Mouse (Mus musculus) mouse trophoblast stem cell (cell line): ENCODE results near the gene Rexo4.

ENCODE experiments used
- in situ Hi-C, 2 experiments: fragments of 300-500 bp; cut with MseI, MboI; formaldehyde crosslinking; loops; 2 replicates in 1 of 2; 3 replicates in 1 of 2; pipeline ENCODE4 v1.15.1; 2025

Rexo4 gene

DNA sequence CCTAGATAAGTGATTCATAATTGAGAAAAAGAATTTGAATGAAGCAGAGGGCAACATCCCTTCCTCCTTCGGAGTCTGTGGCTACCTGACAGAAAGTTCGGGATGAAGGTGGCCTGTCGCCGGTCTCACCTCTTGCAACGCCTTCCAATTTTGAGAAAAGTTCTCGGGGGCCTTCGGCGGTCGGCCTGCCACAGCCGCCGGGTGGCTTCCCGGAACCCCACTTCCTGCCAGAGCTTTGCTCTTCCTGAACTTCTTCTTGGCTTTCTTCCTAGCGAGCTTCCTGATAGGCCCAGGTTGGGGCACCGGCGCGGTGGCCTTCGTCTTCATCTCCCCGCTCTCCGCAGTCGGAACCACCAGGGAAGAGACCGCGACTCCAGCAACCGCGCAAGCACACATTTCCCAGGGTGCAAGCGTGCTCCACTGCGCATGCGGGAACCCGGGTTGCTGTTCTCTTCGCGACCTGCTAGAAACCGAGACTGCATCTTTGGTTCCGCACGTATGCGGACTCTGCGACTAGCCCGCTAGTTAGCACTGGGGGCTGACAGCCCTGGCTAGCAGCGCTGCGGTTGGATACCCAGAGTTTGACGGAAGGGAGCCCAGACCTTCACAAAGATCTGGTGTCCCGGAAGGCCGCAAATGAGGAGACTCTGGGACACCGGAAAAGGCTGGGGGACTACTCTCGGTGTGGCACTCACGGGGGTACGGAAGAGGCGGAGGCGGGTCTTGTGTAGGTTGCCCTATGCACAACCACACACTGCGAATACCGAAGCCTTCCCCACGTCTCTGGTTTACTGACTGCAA, at the start of gene Rexo4:
Rexo4 (minus strand) TSS at position 464 of the 801 bp plus-strand sequence.
- in situ Hi-C loops: no loop called here

DNA sequence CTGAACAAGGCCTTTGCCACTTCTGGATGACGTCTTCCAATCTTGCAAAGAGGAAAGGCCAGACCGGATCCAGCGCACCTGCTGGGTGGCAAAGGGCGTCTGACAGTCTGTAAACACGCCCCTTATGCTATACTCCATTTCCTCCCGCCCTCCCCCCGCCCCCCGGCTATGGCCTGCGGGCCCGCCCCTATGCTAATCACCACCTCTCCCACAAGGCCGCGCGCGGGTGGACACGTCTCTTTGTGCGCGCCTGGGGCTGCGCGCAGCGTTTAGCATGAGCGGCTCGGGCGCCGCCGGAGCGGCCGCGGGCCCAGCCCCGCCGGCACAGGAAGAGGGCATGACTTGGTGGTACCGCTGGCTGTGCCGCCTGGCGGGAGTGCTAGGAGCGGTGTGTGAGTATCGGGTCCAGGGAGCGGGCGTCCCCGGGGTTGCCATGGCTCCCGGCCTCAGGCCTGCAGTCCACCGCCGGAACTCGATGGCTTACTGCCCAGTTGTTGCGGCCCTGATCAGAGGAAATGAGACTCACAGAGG, 45.6 kb upstream of the Rexo4 start, which contains the start of gene Cacfd1:
Cacfd1 (plus strand) TSS at position 213 of the 531 bp plus-strand sequence.
- in situ Hi-C loops: no loop called here

GRCm38 (mm10) chr2:27007701-27008100, 43.5 kb upstream of the Rexo4 start:
- in situ Hi-C loops: no loop called here

DNA sequence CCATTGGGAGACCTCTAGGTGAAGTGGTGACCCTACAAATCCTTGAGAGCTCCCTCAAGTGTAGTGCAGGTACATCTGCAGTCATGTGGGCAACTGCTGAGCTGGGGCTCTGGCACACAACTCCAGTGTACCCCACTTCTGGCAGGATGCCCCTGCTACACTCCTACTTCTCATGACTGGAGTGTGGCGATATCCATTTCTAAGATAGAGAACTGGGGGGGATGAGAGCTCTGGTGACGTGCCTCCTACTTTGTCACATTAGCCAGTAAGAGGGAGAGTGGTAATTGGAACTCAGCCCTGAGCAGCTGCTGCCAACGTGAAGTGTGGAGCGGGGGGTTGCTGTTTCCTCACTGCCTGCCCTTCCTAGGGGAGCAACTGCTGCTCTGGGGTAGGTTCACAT, 42.1 kb upstream of the Rexo4 start:
- in situ Hi-C loops: no loop called here

- in situ Hi-C loops: no loop called here
Measured at GRCm38 (mm10) chr2:26997993-26998392, 33.8 kb upstream of the Rexo4 start.

DNA sequence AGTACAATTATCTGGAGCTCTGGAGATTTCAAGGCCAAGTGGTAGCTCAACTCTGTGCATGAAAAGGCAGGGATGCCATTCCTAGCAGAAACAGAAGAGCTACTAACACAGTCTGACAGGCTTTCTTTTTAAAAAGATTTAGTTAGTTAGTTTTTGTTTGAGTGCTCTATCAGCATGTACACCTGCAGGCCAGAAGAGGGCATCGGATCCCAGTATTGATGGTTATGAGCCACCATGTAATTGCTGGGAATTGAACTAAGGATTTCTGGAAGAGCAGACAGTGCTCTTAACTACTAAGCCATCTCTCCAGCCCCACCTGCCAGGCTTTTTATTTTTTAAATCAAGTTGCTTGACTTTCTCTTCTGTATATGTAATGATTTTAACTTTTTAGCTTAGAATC, 33.3 kb upstream of the Rexo4 start:
- in situ Hi-C loops: no loop called here

DNA sequence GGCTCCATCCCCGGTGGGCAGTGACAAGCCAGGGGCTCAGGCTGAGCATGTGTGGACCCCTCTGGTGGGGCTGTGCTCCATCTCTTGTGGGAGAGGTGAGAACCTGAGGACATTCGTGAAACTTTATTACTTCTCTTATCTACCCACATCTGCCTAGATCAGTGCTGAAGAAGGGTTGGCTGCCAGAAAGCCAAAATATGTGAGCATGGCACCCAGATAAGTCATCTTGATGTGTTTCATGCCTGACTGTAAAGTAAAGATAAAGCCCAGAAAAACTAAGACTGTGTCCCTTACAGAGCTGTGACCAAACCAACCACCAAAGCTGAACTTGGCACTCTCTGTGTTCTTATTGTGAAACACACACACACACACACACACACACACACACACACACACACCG, 29.8 kb upstream of the Rexo4 start:
- in situ Hi-C loops: no loop called here

GRCm38 (mm10) chr2:26984640-26985039, 20.5 kb upstream of the Rexo4 start:
- in situ Hi-C loops: no loop called here

DNA sequence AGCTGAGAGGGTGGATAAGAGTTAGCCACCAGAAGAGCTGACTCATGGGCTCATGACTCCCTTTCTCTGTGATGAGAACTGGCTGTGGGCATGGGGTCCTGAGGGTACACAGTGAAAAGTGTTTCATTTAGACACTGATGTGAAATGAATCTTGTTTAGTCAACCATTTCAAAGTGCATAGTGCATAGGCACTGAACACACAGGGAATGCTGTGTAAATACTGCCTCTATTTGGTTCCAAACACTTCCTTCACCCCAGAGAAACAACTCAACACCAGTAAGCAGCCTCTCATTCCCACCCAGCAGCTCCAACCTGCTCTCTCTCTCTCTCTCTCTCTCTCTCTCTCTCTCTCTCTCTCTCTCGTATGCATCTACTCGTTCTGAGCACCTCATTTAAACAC, 20.0 kb upstream of the Rexo4 start:
- in situ Hi-C loops: no loop called here

GRCm38 (mm10) chr2:26980361-26980760, 16.2 kb upstream of the Rexo4 start:
- in situ Hi-C loops: no loop called here

GRCm38 (mm10) chr2:26973960-26974359, 9.8 kb upstream of the Rexo4 start:
- in situ Hi-C loops: no loop called here

- in situ Hi-C loops: no loop called here
Measured at GRCm38 (mm10) chr2:26973116-26973515, 8.9 kb upstream of the Rexo4 start, which contains the start of gene Adamts13. Gene Adamts13 (plus strand): TSS chr2:26973416.

GRCm38 (mm10) chr2:26967262-26967661, 3.1 kb upstream of the Rexo4 start:
- in situ Hi-C loops: no loop called here

DNA sequence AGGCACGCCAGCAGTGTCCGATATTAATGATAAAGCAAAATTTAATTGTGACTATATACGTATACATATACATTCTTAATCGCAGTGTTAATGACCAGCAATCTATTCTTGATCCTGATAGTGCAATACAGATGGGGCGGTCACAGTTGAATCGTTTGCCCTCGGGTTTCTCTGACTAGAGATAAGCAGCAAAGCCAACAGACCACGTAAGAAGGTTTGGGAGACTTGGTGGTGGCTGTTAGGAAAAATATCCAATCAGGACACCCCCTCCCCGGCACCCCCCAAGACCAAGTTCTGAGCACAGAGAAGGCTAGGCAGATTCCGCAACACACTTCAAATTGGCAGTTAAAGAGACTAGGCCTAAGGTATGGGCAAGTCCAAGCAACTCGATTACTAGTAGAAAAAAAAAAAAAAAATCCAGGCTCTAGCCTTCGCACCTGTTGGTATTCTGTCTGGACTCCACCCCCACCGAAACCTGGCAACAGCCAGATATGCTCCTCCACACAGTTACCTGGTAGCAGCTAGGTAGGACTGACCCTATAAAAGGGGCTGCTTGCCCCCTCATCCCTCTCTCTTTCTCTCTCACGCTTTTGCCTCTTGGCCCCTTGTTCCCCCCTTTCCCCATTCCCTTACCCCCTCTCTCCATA, 661 bp upstream of the Rexo4 start:
- in situ Hi-C loops: no loop called here

DNA sequence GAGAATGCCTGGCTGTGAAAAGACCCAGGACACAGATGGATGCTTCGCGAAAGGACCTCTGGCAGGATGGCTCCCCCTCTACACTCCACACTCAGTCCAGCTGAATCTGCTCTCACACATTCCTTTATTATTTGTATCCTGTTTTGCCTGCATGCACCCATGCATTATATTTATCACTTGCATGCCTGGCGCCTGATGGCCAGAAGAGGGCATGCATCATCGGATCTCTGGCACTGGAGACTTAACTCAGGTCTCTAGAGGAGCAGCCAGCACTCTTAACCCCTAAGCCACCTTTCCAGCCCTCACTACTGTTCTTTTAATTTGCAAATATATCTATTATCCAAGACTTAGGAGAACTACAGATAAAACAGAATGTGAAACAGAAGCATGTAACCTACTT, 3.4 kb downstream of the Rexo4 start:
- in situ Hi-C loops: no loop called here

GRCm38 (mm10) chr2:26957488-26957859, 6.7 kb downstream of the Rexo4 start:
- in situ Hi-C loops: no loop called here

DNA sequence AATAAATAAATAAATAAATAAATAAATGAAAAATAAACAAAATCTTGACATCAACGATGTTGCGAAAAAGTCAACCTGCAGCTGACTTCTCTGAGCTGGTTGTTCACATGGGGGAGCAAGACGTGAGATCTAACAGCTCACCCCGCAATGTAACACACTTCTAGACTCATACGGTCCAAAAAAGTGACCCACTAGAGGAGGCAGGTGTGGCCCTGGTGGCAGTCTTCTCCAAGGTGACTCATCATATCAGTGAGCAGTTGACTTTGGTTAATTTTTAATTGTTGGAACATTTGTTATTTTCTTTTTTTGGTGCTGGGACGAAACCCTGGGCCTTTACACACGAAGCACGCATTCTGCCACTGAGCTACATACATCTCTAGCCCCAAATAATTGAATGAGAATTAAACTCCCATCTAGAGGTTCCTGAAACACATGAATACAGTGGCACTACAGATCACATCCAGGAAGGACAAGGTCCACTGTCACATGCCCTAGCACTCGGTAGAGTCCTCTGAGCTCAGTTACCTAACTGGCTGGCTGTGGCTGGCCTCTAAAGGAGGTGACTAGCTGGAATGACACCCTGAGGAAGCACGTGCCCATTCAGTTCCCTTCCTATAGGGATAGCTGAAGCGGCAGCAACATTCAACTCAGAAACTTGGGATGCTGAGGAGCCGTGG, 7.2 kb downstream of the Rexo4 start:
- in situ Hi-C loops: no loop called here

DNA sequence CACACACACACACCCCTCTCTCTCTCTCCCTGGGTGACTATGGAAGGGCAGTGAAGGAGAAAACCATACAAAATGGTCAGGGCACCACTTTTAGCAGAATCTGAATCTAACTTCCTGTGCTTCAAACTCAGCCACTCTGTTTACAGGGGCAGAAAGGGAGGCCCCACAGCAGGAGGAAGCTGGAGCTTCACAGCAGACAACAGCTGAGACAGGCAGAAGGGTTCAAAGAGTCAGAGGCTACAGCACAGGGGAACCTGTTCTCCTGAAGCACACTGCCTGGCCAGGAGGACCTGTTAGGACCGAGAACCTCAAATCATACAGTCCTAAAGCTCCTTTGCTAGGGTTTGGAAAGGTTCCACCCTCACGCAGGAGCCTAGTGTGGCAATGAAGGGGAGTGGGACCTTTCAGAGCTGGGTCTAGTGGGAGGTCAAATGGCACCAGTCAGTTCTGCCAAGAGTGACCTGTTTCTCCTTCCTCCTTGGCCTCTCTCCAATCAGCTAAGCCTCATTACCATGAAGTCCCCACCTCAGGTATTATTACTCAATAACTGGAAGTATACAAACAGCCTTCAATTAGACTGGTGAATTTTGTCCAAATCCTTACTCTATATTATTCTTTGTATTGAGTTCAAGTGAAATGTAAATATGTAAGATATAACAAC, 9.3 kb downstream of the Rexo4 start:
- in situ Hi-C loops: no loop called here

DNA sequence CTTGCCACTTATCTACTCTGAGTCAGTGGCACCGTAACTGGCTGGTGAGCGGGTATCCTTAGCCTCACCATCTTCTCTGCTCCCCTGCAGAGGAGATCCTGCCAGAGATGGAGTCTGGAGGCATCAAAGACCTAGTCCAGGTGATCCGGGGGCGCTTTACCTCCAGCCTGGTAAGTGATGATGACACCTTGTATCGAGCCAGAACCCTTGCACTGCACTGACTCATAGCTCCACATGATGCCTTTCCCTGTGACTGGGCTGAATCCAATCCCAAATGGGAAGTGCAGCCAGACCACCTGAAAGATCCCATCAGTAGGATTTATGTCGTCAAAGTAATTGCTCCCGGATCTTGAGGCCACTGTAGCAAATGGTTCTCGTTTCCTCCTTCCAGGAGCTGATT, 11.3 kb downstream of the Rexo4 start:
- in situ Hi-C loops: no loop called here

DNA sequence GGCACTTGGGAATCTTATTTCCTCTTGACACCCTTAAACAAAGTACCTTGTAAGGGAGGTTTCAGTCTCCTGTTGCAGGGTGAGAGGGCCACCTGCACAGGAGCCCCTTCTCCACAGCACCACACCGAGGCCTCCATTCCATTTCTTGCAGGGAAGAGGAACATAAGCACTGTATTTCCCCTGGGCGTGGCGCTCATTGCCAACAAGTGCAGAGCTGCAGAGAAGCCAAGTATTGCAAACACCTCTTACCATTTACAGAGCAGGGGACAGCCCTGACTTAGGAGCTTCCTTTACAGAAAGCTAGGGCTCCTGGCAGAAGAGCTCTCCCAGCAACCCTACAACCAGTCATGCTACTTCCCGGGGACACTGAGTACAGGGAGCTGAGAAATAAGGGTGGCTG, 12.0 kb downstream of the Rexo4 start:
- in situ Hi-C loops: no loop called here

GRCm38 (mm10) chr2:26951346-26951905, 12.8 kb downstream of the Rexo4 start:
- in situ Hi-C loops: no loop called here

DNA sequence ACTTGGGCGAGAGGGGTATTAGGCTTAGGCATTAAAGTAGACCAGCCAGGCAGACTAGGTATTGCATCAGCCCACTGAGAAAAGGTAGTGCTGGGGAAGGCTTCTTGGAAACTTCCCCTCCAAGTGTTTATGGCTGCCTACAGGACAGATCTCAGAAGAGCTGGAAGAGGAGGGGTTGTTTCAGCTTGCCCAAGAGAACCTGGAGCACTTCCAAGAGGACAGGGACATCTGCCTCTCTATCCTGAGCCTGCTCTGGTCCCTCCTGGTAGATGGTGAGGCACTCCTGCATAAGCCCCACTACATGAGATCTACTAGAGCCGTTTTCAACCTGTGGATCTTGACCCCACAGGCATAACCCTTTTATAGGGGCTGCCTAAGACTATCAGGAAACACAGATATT, 13.8 kb downstream of the Rexo4 start:
- in situ Hi-C loops: no loop called here
